Mouse (Mus musculus): ENCODE results near the gene Prcd.

DNA sequence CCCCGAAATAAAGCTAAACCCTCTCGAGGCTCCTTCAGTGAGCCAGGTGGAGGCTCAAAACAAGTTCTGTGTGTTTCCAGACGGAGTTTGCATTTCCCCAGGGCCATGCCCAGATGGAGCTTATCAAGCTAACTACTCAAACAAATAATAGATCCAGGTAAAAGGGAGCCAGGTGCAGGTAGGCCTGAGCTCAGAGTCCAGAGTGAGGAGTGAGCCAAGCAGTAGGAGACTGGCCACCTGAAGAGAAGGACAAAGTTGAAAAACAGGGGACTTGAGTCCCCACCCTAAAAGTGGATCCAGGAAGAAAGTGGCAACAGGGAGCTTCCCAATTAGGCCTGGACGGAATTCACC lies 40.5 kb downstream of the Prcd start:
- TF ChIP-seq POLR2A (IDR thresholded peaks at IDR 0.05; ENCODE audit: low read depth, low read length) (no peak), CTCF (conservative IDR thresholded peaks at IDR 0.05; ENCODE audit: insufficient read depth, insufficient read length, low read depth, low read length) (no peak)

Data from kidney, adult 2 months (tissue).